Mouse (Mus musculus) adipocyte (in vitro differentiated cells): ENCODE results near the gene Samd14.
"Not testable (repeated sequence)": the region's sequence is repeated elsewhere in the genome, so short reads cannot be mapped to it uniquely, and the experiment has no call there.

Experiments
- DNase-seq: peaks from one replicate; pipeline ENCODE4 v3.0.0-alpha.2; 2016; ENCODE audit warnings: low spot score

The Samd14 gene

GRCm38 (mm10) chr11:95006525-95007219, 3.0 kb upstream of the Samd14 start:
- no peak for DNase-seq

- DNase-seq: peak; percentile 35
Observed at GRCm38 (mm10) chr11:95007418-95007817, 2.3 kb upstream of the Samd14 start.

- DNase-seq: peak; percentile 81
Observed at GRCm38 (mm10) chr11:95008661-95009628, 734 bp upstream of the Samd14 start.

- DNase-seq: no peak
Observed at GRCm38 (mm10) chr11:95010141-95010739, 561 bp downstream of the Samd14 start.

GRCm38 (mm10) chr11:95010841-95011403, 1.2 kb downstream of the Samd14 start:
- not testable (repeated sequence) for DNase-seq

- DNase-seq: no peak
Observed at GRCm38 (mm10) chr11:95011416-95011815, 1.7 kb downstream of the Samd14 start.

- DNase-seq: no peak
Observed at GRCm38 (mm10) chr11:95012075-95012474, 2.4 kb downstream of the Samd14 start.

- no peak for DNase-seq
Observed at GRCm38 (mm10) chr11:95012487-95012886, 2.8 kb downstream of the Samd14 start.

- DNase-seq: no peak
Observed at GRCm38 (mm10) chr11:95015484-95015883, 5.8 kb downstream of the Samd14 start.

GRCm38 (mm10) chr11:95022237-95022992, 12.7 kb downstream of the Samd14 start:
- no peak for DNase-seq

- DNase-seq: no peak
Observed at GRCm38 (mm10) chr11:95023481-95023880, 13.8 kb downstream of the Samd14 start.

- DNase-seq: no peak
Observed at GRCm38 (mm10) chr11:95024439-95025184, 14.9 kb downstream of the Samd14 start.

- DNase-seq: no peak
Observed at GRCm38 (mm10) chr11:95025227-95026012, 15.7 kb downstream of the Samd14 start.

- no peak for DNase-seq
Observed at GRCm38 (mm10) chr11:95026090-95026542, 16.4 kb downstream of the Samd14 start.

GRCm38 (mm10) chr11:95026849-95027248, 17.2 kb downstream of the Samd14 start:
- no peak for DNase-seq

- DNase-seq: no peak
Observed at GRCm38 (mm10) chr11:95027850-95028470, 18.3 kb downstream of the Samd14 start.

GRCm38 (mm10) chr11:95032945-95033344, 23.3 kb downstream of the Samd14 start:
- no peak for DNase-seq

GRCm38 (mm10) chr11:95033617-95034016, 23.9 kb downstream of the Samd14 start:
- no peak for DNase-seq

GRCm38 (mm10) chr11:95034902-95035301, 25.2 kb downstream of the Samd14 start:
- DNase-seq: no peak
